ENCODE assay signal across 8 mouse cellular contexts in the genomic region with DNA sequence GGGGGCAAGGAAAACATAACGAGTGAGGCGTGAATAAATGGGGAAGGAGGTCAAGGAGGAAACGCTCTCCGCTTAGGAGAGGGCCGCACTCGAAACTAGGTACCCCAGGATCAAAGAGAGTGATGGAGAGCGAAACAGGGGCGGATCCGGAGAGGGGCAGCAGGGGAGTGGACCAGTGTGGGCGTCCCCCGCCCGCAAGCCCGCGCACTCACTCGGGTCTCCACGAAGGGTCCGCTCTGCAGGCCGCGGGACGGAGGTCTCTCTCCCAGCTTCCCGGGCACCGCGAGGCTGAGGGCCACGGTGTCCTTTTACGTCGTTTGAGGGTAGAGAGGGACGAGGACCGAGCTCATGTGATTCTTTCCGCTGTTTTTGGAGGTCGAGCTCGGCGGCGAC. TPM values are rescaled to one million over a fixed set of nuclear protein-coding genes. Genes with fewer than 3 reads are reported as not detected.
DNase-seq lines count a peak whose midpoint lies in the region; ATAC-seq and TF ChIP-seq lines count a peak whose summit lies in the region.

No protein-coding gene starts in this region.

- H3K4me3 ChIP-seq in heart, embryonic 12.5 days: peak overlapping the region; percentile 68
- peak overlapping the region; percentile 85 for H3K4me3 ChIP-seq in G1E (ENCODE audit: low read depth, low read length)
- H3K4me3 ChIP-seq in forebrain, embryonic 13.5 days: peak overlapping the region; percentile 93
- H3K4me3 ChIP-seq in liver, adult 2 months (ENCODE audit: insufficient read depth, low read depth, low read length): peak overlapping the region; percentile 90
- peak overlapping the region; percentile 91 for H3K4me3 ChIP-seq in olfactory bulb, adult 2 months (ENCODE audit: insufficient read depth, low read depth, low read length)

- peak overlapping the region; percentile 85 for H3K9ac ChIP-seq in heart, embryonic 12.5 days
- peak overlapping the region; percentile 93 for H3K9ac ChIP-seq in forebrain, embryonic 13.5 days
- peak overlapping the region; percentile 97 for H3K9ac ChIP-seq in liver, adult 2 months (ENCODE audit: low read depth, low read length)

- H3K27ac ChIP-seq in heart, embryonic 12.5 days (ENCODE audit: poor library complexity, severe bottlenecking): peak overlapping the region; percentile 95
- peak overlapping the region; percentile 94 for H3K27ac ChIP-seq in forebrain, embryonic 13.5 days
- H3K27ac ChIP-seq in liver, adult 2 months (replicated peaks; ENCODE audit: insufficient read depth, low read depth, low read length): peak overlapping the region; percentile 95
- H3K27ac ChIP-seq in olfactory bulb, adult 2 months (ENCODE audit: insufficient read depth, low read depth, low read length): peak overlapping the region; percentile 91

- intact Hi-C loops in heart, postnatal 14 days (cut with DNase I): loop anchor here (2.0 kb wide), 2 partner anchors 19 to 47 kb away; no protein-coding TSS in a partner anchor

- H3K36me3 ChIP-seq in heart, embryonic 12.5 days: peaks cover 15% of the 10 kb centered on the region
- H3K36me3 ChIP-seq in G1E (replicated peaks): peaks cover 28% of the 10 kb centered on the region
- H3K36me3 ChIP-seq in forebrain, embryonic 13.5 days (ENCODE audit: poor library complexity, severe bottlenecking): peaks cover 13% of the 10 kb centered on the region
- no peaks in the 10 kb centered on the region; the same call in 1 of the 2 replicates for H3K36me3 ChIP-seq in liver, adult 2 months (ENCODE audit: control insufficient read depth, insufficient read depth, low read length)

- H3K9me3 ChIP-seq in heart, embryonic 12.5 days (replicated peaks): no peaks in the 10 kb centered on the region
- H3K9me3 ChIP-seq in G1E (replicated peaks): no peaks in the 10 kb centered on the region
- H3K9me3 ChIP-seq in forebrain, embryonic 13.5 days (replicated peaks): no peaks in the 10 kb centered on the region

- no peak for ATAC-seq in heart, embryonic 12.5 days (ENCODE audit: insufficient number of reproducible peaks, low FRiP score)
- no peak for ATAC-seq in G1E (ENCODE audit: extremely low read depth, insufficient number of reproducible peaks, low FRiP score, poor library complexity, severe bottlenecking)
- ATAC-seq in forebrain, embryonic 13.5 days: no peak

- peak overlapping the region; percentile 97 for H3K4me2 ChIP-seq in heart, embryonic 12.5 days
- H3K4me2 ChIP-seq in forebrain, embryonic 13.5 days: peak overlapping the region; percentile 97

- no peak for TF ChIP-seq CTCF in G1E (IDR thresholded peaks at IDR 0.05; ENCODE audit: low read depth, low read length)
- TF ChIP-seq CTCF in liver, adult 2 months (IDR thresholded peaks at IDR 0.05; ENCODE audit: low read depth, low read length): no peak
- no peak for TF ChIP-seq CTCF in olfactory bulb, adult 2 months (IDR thresholded peaks at IDR 0.05; ENCODE audit: insufficient read depth, low read depth, low read length)

- no peaks in the 10 kb centered on the region for H3K27me3 ChIP-seq in heart, embryonic 12.5 days (replicated peaks)
- H3K27me3 ChIP-seq in G1E (ENCODE audit: insufficient read depth, low read length): no peaks in the 10 kb centered on the region
- H3K27me3 ChIP-seq in forebrain, embryonic 13.5 days: no peaks in the 10 kb centered on the region
- H3K27me3 ChIP-seq in liver, adult 2 months (ENCODE audit: control insufficient read depth, insufficient read depth, low read length): no peaks in the 10 kb centered on the region

- no peak for DNase-seq in heart, postnatal 14 days
- DNase-seq in G1E (ENCODE audit: low spot score): peak; percentile 44
- DNase-seq in liver, adult 2 months (ENCODE audit: extremely low read depth, low read depth, low spot score): no peak
- no peak for DNase-seq in yolk sac, embryonic 10.5 days (ENCODE audit: low spot score)
- no peak for DNase-seq in spleen, adult 12 weeks (ENCODE audit: low spot score)

- TF ChIP-seq POLR2A in liver, adult 2 months (IDR thresholded peaks at IDR 0.05; ENCODE audit: extremely low read depth, insufficient read depth, low read length): no peak
- no peak for TF ChIP-seq POLR2A in olfactory bulb, adult 2 months (IDR thresholded peaks at IDR 0.05; ENCODE audit: insufficient read depth, low read depth, low read length)

- H3K4me1 ChIP-seq in heart, embryonic 12.5 days (replicated peaks): peaks cover 14% of the 10 kb centered on the region
- peaks cover 59% of the 10 kb centered on the region for H3K4me1 ChIP-seq in G1E (ENCODE audit: insufficient read depth, low read depth, low read length)
- peaks cover 41% of the 10 kb centered on the region for H3K4me1 ChIP-seq in forebrain, embryonic 13.5 days
- peaks cover 10% of the 10 kb centered on the region for H3K4me1 ChIP-seq in liver, adult 2 months (ENCODE audit: control insufficient read depth, insufficient read depth, low read length)
- H3K4me1 ChIP-seq in olfactory bulb, adult 2 months (ENCODE audit: control insufficient read depth, insufficient read depth, low read length): peaks cover 17% of the 10 kb centered on the region

- peaks cover 22% of the 10 kb centered on the region for H3K79me2 ChIP-seq in liver, adult 2 months (ENCODE audit: control insufficient read depth, insufficient read depth, low read length)

- 0% methylated on average over 33 of the region's 33 CpGs for WGBS in heart, embryonic 12.5 days
- WGBS in forebrain, embryonic 13.5 days: 0% methylated on average over 33 of the region's 33 CpGs
- WGBS in liver, adult 2 months: 0% methylated on average over 33 of the region's 33 CpGs
- under 1% methylated on average over 33 of the region's 33 CpGs for WGBS in olfactory bulb, adult 2 months

RNA-seq across cellular contexts. Expression of a gene that starts 0.9 kb away (rescaled TPM):
- polyA plus RNA-seq in heart, embryonic 12.5 days (2016; fragmentation: Nextera tagmentation; extraction: Ambion mirVana): 14.6 and 14.7 TPM in 2 replicates
- 100 to 1,000 TPM; 119 to 131 TPM for total RNA-seq in heart, postnatal 14 days (2021)
- 30.4 and 32.3 TPM in 2 replicates for total RNA-seq in G1E (2014; fragmentation: Nextera tagmentation)
- total RNA-seq in G1E (2017): 8.5 and 9.9 TPM in 2 replicates
- polyA plus RNA-seq in G1E (2012): 35.4 and 37.5 TPM in 2 replicates
- polyA plus RNA-seq in forebrain, embryonic 13.5 days (2015; fragmentation: Nextera tagmentation; extraction: Ambion mirVana): 19.1 and 21.7 TPM in 2 replicates
- 15.8 and 25.6 TPM in 2 replicates for total RNA-seq in liver, adult 2 months (2014; rRNA removed)
- 20.9 and 21.6 TPM in 2 replicates for polyA plus RNA-seq in liver, adult 2 months (2012; rRNA removed)
- polyA plus RNA-seq in olfactory bulb, adult 2 months (2012; ENCODE audit: insufficient read depth, insufficient read length, low replicate concordance, missing spikeins): not detected in 2 replicates

RNA-seq across cellular contexts. Expression of a gene that starts 14.0 kb away (rescaled TPM):
- 88.9 and 89.3 TPM in 2 replicates for polyA plus RNA-seq in heart, embryonic 12.5 days (2016; fragmentation: Nextera tagmentation; extraction: Ambion mirVana)
- total RNA-seq in heart, postnatal 14 days (2021): 10 to 100 TPM; 41.4 to 44.2 TPM
- 79.6 and 81.9 TPM in 2 replicates for total RNA-seq in G1E (2014; fragmentation: Nextera tagmentation)
- 99.2 and 121 TPM in 2 replicates for total RNA-seq in G1E (2017)
- polyA plus RNA-seq in G1E (2012): 8.0 and 10.3 TPM in 2 replicates
- polyA plus RNA-seq in forebrain, embryonic 13.5 days (2015; fragmentation: Nextera tagmentation; extraction: Ambion mirVana): 159 and 177 TPM in 2 replicates
- total RNA-seq in liver, adult 2 months (2014; rRNA removed): 12.3 and 15.6 TPM in 2 replicates
- 27.5 and 28.7 TPM in 2 replicates for polyA plus RNA-seq in liver, adult 2 months (2012; rRNA removed)
- not detected in 2 replicates for polyA plus RNA-seq in olfactory bulb, adult 2 months (2012; ENCODE audit: insufficient read depth, insufficient read length, low replicate concordance, missing spikeins)

RNA-seq across cellular contexts. Expression of a gene that starts 14.4 kb away (rescaled TPM):
- 497 and 519 TPM in 2 replicates for polyA plus RNA-seq in heart, embryonic 12.5 days (2016; fragmentation: Nextera tagmentation; extraction: Ambion mirVana)
- total RNA-seq in heart, postnatal 14 days (2021): 1,000 to 10,000 TPM; 2,092 to 2,100 TPM
- total RNA-seq in G1E (2014; fragmentation: Nextera tagmentation) (152 and 177 TPM in 2 replicates), G1E (2017) (124 and 140 TPM in 2 replicates)
- polyA plus RNA-seq in G1E (2012): 142 TPM in 2 replicates
- 202 and 211 TPM in 2 replicates for polyA plus RNA-seq in forebrain, embryonic 13.5 days (2015; fragmentation: Nextera tagmentation; extraction: Ambion mirVana)
- 170 and 187 TPM in 2 replicates for total RNA-seq in liver, adult 2 months (2014; rRNA removed)
- 127 TPM in 2 replicates for polyA plus RNA-seq in liver, adult 2 months (2012; rRNA removed)
- 365 TPM in 1 of 2 replicates, not detected in the other for polyA plus RNA-seq in olfactory bulb, adult 2 months (2012; ENCODE audit: insufficient read depth, insufficient read length, low replicate concordance, missing spikeins)

RNA-seq across cellular contexts. Expression of a gene that starts 55.5 kb away (rescaled TPM):
- polyA plus RNA-seq in heart, embryonic 12.5 days (2016; fragmentation: Nextera tagmentation; extraction: Ambion mirVana): 26.0 and 27.8 TPM in 2 replicates
- 10 to 100 TPM; 69.3 to 93.0 TPM for total RNA-seq in heart, postnatal 14 days (2021)
- 23.2 and 28.1 TPM in 2 replicates for total RNA-seq in G1E (2014; fragmentation: Nextera tagmentation)
- 61.5 and 61.7 TPM in 2 replicates for total RNA-seq in G1E (2017)
- polyA plus RNA-seq in G1E (2012): 69.5 and 75.8 TPM in 2 replicates
- 24.2 and 24.9 TPM in 2 replicates for polyA plus RNA-seq in forebrain, embryonic 13.5 days (2015; fragmentation: Nextera tagmentation; extraction: Ambion mirVana)
- 156 and 163 TPM in 2 replicates for total RNA-seq in liver, adult 2 months (2014; rRNA removed)
- polyA plus RNA-seq in liver, adult 2 months (2012; rRNA removed): 34.6 and 35.0 TPM in 2 replicates
- polyA plus RNA-seq in olfactory bulb, adult 2 months (2012; ENCODE audit: insufficient read depth, insufficient read length, low replicate concordance, missing spikeins): 278 TPM in 1 of 2 replicates, not detected in the other
